Mouse (Mus musculus) bone marrow, adult 2 months (tissue): ENCODE data around the gene 4933428G20Rik. TPM values are rescaled to one million over a fixed set of nuclear protein-coding genes. Genes with fewer than 3 reads are reported as not detected.
A peak's percentile ranks its signal among the peaks of the same experiment; 100 is the strongest.

Source experiments
- H3K27ac ChIP-seq: fragments of 200-500 bp; 2 replicates; pipeline ENCODE4 v1.5.1; 2012; ENCODE audit warnings: low read depth, mild to moderate bottlenecking, control low read depth, inconsistent platforms, low read length; ENCODE audit not compliant: control insufficient read depth, poor library complexity, insufficient read depth
- H3K4me1 ChIP-seq: fragments of 200-500 bp; 2 replicates; pipeline ENCODE4 v1.6.1; 2011; ENCODE audit warnings: low read length; ENCODE audit not compliant: control insufficient read depth, insufficient read depth
- H3K4me3 ChIP-seq: fragments of 200-500 bp; replicated peaks from 2 replicates; pipeline ENCODE3; 2011; ENCODE audit warnings: mild to moderate bottlenecking, low read depth, low read length, control low read depth; ENCODE audit not compliant: control insufficient read depth
- CTCF ChIP-seq: fragments of 200-500 bp; IDR thresholded peaks from 2 replicates; pipeline ENCODE4 v1.5.1; 2011; ENCODE audit warnings: low read length, control low read depth; ENCODE audit not compliant: control insufficient read depth, insufficient read depth
- POLR2A ChIP-seq: fragments of 200-500 bp; IDR thresholded peaks from 2 replicates; pipeline ENCODE4 v1.6.1; 2011; ENCODE audit warnings: low read depth, mild to moderate bottlenecking, control low read depth, low read length, borderline replicate concordance; ENCODE audit not compliant: control insufficient read depth
- WGBS: fragments of 180-500 bp; shearing (Covaris S2); methylation state at CpG from one replicate; pipeline ENCODE4 v1.1.7; 2018; 5-methylcytosine and 5-hydroxymethylcytosine counted together
- polyA plus RNA-seq: library from polyadenylated mRNA; stranded (reverse); fragments of >200 nt; gene quantifications from 2 replicates; pipeline ENCODE4 v1.2.4, GENCODE M21; 2011; ENCODE audit warnings: low replicate concordance; ENCODE audit not compliant: missing spikeins, insufficient read depth, insufficient read length

4933428G20Rik gene
- polyA plus RNA-seq, 1 experiment, result not detected

DNA sequence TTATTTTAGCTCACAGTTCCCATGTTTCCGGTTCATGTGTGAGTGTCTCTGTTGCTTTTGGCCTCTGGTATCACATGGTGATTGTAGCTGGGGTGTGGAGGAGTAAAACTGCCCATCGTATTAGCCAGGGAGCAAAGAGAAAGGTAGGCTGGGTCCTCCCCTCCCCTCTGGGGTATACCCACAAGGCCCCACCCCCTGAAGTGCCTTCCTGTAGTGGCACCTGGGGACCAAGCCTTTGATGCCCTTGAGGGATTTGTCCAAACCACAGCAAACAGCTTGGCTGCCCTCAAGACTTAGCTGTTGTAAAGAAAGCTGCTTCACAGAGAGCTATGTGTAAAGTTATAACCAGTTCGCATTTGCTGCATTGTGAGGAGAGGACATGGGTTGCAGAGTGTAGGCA, 12.5 kb downstream of the 4933428G20Rik start:
- Histone ChIP-seq H3K27ac (no peak overlapping the region), H3K4me3 (no peak overlapping the region), H3K4me1 (peaks cover 2% of the 10 kb centered on the region; the same call in 1 of the 2 replicates)
- 79% methylated on average over 3 of the region's 3 CpGs for whole genome bisulfite sequencing
- TF ChIP-seq CTCF, result no peak
- TF ChIP-seq POLR2A, result no peak

DNA sequence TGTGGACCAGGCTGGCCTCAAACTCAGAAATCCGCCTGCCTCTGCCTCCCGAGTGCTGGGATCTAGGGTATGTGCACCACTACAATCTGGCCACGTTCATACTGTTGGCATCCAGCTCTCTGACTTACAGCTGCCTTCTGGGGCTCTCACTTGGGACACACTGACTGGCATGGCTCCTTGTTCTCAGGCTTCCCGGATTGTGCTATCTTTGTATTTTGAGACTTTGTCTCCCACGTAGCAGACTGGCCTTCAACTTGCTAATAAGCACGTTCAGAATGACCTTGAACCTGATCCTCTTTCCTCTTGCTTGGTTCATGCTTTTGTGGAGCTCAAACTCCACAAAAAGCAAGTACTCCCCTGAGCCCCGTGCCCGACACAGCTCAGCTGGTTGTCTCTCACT, 14.5 kb downstream of the 4933428G20Rik start:
- Histone ChIP-seq H3K4me3 (no peak overlapping the region), H3K4me1 (peaks cover 2% of the 10 kb centered on the region; the same call in 1 of the 2 replicates), H3K27ac (no peak overlapping the region)
- no peak for TF ChIP-seq POLR2A
- no peak for TF ChIP-seq CTCF
- whole genome bisulfite sequencing, result 83% methylated on average over 8 of the region's 8 CpGs

DNA sequence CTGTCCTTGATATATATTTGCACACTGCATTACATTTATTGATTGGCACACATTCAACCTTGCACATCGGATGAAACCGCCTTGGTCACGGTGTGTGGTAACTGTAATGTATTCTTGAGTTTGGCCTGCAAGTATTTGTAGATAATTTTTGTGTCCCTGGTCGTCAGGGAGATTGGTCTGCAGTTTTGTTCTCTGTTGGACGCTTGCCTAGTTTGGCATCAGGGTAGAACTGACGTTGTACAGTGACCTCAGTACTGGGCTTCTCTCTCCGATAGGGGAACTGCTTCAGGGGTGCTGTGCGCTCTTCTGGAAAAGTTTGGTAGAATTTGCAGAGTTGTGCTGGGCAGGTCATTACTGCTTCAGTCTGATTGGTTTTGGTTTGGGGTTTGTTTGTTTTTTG, 20.3 kb downstream of the 4933428G20Rik start:
- Histone ChIP-seq H3K4me3 (no peak overlapping the region), H3K4me1 (no peaks in the 10 kb centered on the region; the same call in none of the 2 replicates), H3K27ac (no peak overlapping the region)
- 82% methylated on average over 8 of the region's 8 CpGs for WGBS
- TF ChIP-seq CTCF (no peak), POLR2A (no peak)

DNA sequence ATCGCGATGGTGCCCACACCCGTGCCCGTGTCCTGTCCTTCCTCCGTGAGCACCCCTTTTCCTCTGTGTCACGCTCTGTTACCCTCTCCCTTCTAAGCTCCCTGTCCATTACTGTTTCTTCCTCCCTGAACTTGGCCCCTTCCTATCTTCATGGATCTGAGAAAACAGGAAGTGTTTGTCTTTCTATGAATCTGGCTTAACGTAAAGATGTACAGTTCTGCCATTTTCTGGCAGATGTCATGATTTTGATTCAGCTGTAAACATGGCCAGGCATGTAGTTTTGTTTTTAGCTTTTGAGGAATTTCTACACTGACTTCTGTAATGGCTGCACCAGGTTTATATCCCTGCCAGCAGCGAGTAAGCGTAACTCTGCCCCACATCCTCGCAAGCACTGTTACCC, 21.1 kb downstream of the 4933428G20Rik start:
- 76% methylated on average over 10 of the region's 10 CpGs for WGBS
- Histone ChIP-seq H3K27ac (no peak overlapping the region), H3K4me1 (no peaks in the 10 kb centered on the region; the same call in none of the 2 replicates), H3K4me3 (no peak overlapping the region)
- TF ChIP-seq CTCF (no peak), POLR2A (no peak)

DNA sequence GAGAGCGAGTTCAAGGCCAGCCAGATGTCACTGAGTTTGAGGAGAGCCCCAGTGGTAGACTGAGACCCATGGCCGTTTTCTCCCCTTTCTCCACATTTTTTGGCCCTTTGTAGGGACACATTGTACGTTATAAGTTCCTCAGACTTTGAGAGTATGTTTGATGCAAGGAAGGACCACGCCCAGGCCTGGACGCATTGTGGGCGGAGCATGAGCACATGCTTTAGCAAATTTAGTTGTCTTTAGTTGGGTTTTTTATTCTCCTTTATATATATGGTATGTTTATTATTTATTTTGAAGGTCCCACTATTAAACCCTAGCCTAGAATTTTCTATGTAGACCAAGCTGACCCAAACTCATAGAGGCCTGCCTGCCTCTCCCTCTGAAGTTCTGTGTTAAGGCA, 21.8 kb downstream of the 4933428G20Rik start:
- TF ChIP-seq CTCF, result no peak
- no peak for TF ChIP-seq POLR2A
- Histone ChIP-seq H3K4me3 (no peak overlapping the region), H3K4me1 (no peaks in the 10 kb centered on the region; the same call in none of the 2 replicates), H3K27ac (no peak overlapping the region)
- 73% methylated on average over 6 of the region's 6 CpGs for WGBS

DNA sequence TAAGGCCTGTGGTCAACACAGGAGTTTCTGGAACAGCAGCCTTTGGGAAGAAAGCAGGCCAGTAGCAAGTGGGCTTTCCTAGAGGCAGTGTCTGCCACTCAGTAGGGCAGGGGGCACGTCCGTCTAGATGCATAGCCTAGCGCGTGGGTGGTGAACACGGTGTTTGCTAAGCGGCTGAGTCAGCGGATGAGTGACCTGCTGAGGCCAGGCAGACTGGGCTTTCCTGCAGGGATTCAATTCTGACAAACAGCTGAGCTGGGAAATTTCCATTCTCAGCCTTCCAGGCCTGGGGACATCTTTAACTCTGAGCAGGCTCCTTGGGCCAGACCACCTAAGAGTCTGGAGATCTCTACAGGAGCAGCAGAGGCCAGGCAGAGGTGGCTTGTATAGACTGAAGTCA, 22.7 kb downstream of the 4933428G20Rik start:
- Histone ChIP-seq H3K4me3 (no peak overlapping the region), H3K4me1 (no peaks in the 10 kb centered on the region; the same call in none of the 2 replicates), H3K27ac (no peak overlapping the region)
- TF ChIP-seq CTCF (no peak), POLR2A (no peak)
- 96% methylated on average over 7 of the region's 7 CpGs for WGBS

DNA sequence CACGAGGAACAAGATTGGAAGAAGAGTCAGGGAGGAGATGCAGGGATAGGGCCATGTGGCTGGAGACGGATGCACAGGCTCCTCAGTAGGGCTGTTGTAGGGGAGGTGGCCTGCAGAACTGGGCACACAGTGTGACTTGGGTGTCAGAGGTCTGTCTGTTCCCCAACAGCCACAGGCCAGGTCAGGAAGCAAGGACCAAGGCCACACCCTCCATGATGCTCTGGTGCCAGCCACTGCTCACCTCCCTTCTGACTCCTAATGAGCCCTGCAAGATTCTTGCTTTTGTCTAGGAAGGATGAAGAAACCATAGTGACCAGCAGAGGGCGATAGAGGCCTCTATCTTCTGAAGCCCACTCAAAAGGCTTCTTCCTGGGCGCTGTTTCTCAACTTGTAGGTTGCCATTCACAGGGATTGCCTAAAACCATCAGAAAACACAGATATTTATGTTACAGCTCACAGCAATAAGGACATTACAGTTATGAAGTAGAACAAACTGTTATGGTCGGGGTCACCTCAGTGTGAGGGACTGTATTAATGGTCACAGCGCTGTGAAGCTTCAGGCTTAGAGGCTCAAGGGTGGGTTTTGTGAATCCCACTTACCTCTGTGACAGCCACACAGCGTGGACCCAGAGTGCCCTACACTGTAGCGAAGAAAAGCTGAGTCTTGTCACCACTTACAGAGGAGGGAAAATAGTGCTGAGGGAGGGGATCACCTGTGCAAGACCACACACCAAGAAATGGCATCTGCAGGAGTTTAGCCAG, 23.6 kb downstream of the 4933428G20Rik start:
- no peaks in the 10 kb centered on the region; the same call in none of the 2 replicates for H3K4me1 ChIP-seq
- no peak overlapping the region for H3K27ac ChIP-seq
- 72% methylated on average over 8 of the region's 8 CpGs for WGBS
- H3K4me3 ChIP-seq, result no peak overlapping the region
- peak; percentile 51; the same call in 1 of the 2 replicates for TF ChIP-seq CTCF
- TF ChIP-seq POLR2A, result no peak

DNA sequence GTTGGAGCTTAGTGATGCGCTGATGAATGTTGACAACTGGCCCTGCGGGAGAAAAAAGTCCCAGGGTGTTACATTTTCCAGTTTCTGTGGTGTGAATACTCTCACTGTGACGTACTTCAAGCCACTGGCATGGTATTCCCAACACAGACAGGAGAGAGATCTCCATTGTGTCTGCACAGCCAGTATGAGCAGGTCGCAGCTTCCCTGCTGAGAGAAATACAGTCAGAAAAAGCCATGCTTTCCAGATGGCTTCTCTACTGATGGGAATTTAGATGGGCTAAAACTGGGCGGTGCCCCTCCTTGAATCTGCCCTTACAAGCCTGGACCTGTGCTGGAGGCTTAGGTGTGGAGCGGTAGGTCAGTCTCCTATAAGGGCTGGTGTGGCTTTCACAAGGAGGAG, 28.9 kb downstream of the 4933428G20Rik start:
- Histone ChIP-seq H3K27ac (no peak overlapping the region), H3K4me3 (no peak overlapping the region), H3K4me1 (no peaks in the 10 kb centered on the region)
- no peak for TF ChIP-seq CTCF
- TF ChIP-seq POLR2A, result no peak
- WGBS, result 95% methylated on average over 6 of the region's 6 CpGs

DNA sequence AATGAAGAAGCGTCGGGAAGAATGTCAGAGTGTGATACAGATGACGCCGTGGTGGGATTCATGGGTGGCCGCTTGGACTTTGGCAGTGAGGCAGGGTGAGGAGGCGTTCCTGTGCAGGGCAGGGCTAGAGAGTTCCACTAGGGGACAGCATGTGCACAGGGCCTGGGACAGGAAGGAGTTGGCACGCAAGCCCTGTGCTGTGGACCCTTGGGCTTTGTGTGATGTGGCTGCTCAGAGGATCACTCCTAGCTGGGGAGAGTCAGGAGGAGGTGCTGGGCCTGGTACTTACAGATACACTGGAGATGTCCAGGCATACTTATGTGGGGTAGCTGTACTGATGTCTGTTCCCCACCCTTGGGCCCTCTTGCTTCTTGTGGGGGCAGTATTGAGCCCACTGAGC, 30.3 kb downstream of the 4933428G20Rik start:
- Histone ChIP-seq H3K27ac (no peak overlapping the region), H3K4me1 (no peaks in the 10 kb centered on the region), H3K4me3 (no peak overlapping the region)
- TF ChIP-seq CTCF (no peak), POLR2A (no peak)
- WGBS, result 97% methylated on average over 7 of the region's 7 CpGs
